Mouse (Mus musculus) ES-Bruce4 (cell line): Measurements from ENCODE around the gene Rabepk.

Experiments
- CTCF ChIP-seq: IDR thresholded peaks from one replicate; pipeline ENCODE4 v1.8.1; 2011; ENCODE audit warnings: low read depth, low read length
- EP300 ChIP-seq: IDR thresholded peaks from 2 replicates; pipeline ENCODE4 v1.6.1; 2011; ENCODE audit warnings: low read depth, low read length; ENCODE audit not compliant: insufficient read depth
- POLR2A ChIP-seq: IDR thresholded peaks from one replicate; pipeline ENCODE4 v1.8.1; 2011; ENCODE audit warnings: low read length; ENCODE audit not compliant: insufficient read depth

DNA sequence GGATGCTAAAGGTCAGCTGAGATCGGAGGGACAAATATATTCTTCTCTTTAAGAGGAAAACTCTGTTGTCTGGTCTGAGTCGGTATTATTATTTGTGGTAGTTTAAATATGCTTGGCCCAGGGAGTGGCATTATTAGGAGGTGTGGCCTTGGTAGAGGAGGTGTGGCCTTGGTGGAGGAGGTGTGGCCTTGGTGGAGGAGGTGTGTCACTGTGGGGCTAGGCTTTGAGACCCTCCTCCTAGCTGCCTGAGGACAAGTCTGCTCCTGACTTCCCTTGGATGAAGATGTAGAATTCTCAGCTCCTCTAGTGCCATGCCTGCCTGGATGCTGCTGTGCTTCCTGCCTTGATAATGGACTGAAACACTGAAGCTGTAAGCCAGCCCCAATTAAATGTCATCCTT is 5.2 kb downstream of the Rabepk start:
- TF ChIP-seq POLR2A: no peak
- no peak for TF ChIP-seq CTCF
- no peak for TF ChIP-seq EP300
